8 mouse cellular contexts compared by ENCODE assay signal in genomic region chr4:148951821-148952291, GRCm38 (mm10).
DNase-seq lines count a peak whose midpoint lies in the region; ATAC-seq and TF ChIP-seq lines count a peak whose summit lies in the region.

No protein-coding gene starts in this region.

- peak; percentile 16 to 26 for DNase-seq in cerebellum, adult 18-20 months
- DNase-seq in cerebellum, adult 11-12 months, result no peak
- peak; percentile 64 for DNase-seq in retina, embryonic 14.5 days (ENCODE audit: low spot score)
- no peak for DNase-seq in retina, postnatal 1 day
- no peak for DNase-seq in lung, adult 18-20 months

- 44% methylated on average over 41 of the region's 44 CpGs for WGBS in intestine, postnatal 0 days
- WGBS in midbrain, embryonic 12.5 days, result 6% methylated on average over 39 of the region's 44 CpGs

- H3K9ac ChIP-seq in intestine, postnatal 0 days (ENCODE audit: low read depth, low read length), result no peak overlapping the region
- peak overlapping the region; percentile 54 for H3K9ac ChIP-seq in midbrain, embryonic 12.5 days (replicated peaks)

- H3K4me3 ChIP-seq in intestine, postnatal 0 days (ENCODE audit: low read depth, low read length), result peak overlapping the region; percentile 1; the same call in 1 of the 2 replicates
- H3K4me3 ChIP-seq in midbrain, embryonic 12.5 days, result peak overlapping the region; percentile 49

- peaks cover 33% of the 10 kb centered on the region; the same call in 1 of the 2 replicates for H3K36me3 ChIP-seq in intestine, postnatal 0 days (ENCODE audit: control insufficient read depth, insufficient read depth)
- no peaks in the 10 kb centered on the region for H3K36me3 ChIP-seq in midbrain, embryonic 12.5 days

- H3K27me3 ChIP-seq in intestine, postnatal 0 days (replicated peaks; ENCODE audit: control insufficient read depth, insufficient read depth, low read length), result peaks cover 18% of the 10 kb centered on the region
- peaks cover 93% of the 10 kb centered on the region for H3K27me3 ChIP-seq in midbrain, embryonic 12.5 days

- no peaks in the 10 kb centered on the region for H3K4me1 ChIP-seq in intestine, postnatal 0 days (replicated peaks; ENCODE audit: control insufficient read depth, insufficient read depth, low read length)
- H3K4me1 ChIP-seq in midbrain, embryonic 12.5 days, result peaks cover 48% of the 10 kb centered on the region

- H3K27ac ChIP-seq in intestine, postnatal 0 days (ENCODE audit: low read depth, low read length), result no peak overlapping the region
- H3K27ac ChIP-seq in midbrain, embryonic 12.5 days (replicated peaks), result no peak overlapping the region

- ATAC-seq in intestine, postnatal 0 days, result no peak
- peak; percentile 36 for ATAC-seq in midbrain, embryonic 12.5 days (ENCODE audit: low FRiP score, low read depth)
- no peak for ATAC-seq in megakaryocyte-erythroid progenitor cell, adult 5-6 weeks (replicated peaks; ENCODE audit: low FRiP score, low TSS enrichment, poor library complexity, severe bottlenecking)

- H3K4me2 ChIP-seq in intestine, postnatal 0 days (replicated peaks; ENCODE audit: low read depth), result peak overlapping the region; percentile 44; the same call in 1 of the 2 replicates
- H3K4me2 ChIP-seq in midbrain, embryonic 12.5 days (replicated peaks), result peak overlapping the region; percentile 86

- no peaks in the 10 kb centered on the region for H3K9me3 ChIP-seq in intestine, postnatal 0 days (ENCODE audit: control insufficient read depth)
- no peaks in the 10 kb centered on the region for H3K9me3 ChIP-seq in midbrain, embryonic 12.5 days

- TF ChIP-seq CTCF in intestine, postnatal 0 days (IDR thresholded peaks at IDR 0.05; ENCODE audit: low read depth), result no peak

Comparison
In these comparisons a context has a peak if more than half of its experiments do, and no peak if none do; other contexts are left out.
1. DNase-seq: peak in cerebellum, adult 18-20 months (2 of 2) and retina, embryonic 14.5 days (single experiment); none in cerebellum, adult 11-12 months (single experiment), retina, postnatal 1 day (single experiment) and lung, adult 18-20 months (0 of 2).